Mouse (Mus musculus): ENCODE measurements at regions not wholly inside any gene's neighbourhood (a gene's known extent, or its start where the extent isn't known, plus 50 kb on each side); places are given as distances from the start of the nearest gene placed in this dataset.

DNA sequence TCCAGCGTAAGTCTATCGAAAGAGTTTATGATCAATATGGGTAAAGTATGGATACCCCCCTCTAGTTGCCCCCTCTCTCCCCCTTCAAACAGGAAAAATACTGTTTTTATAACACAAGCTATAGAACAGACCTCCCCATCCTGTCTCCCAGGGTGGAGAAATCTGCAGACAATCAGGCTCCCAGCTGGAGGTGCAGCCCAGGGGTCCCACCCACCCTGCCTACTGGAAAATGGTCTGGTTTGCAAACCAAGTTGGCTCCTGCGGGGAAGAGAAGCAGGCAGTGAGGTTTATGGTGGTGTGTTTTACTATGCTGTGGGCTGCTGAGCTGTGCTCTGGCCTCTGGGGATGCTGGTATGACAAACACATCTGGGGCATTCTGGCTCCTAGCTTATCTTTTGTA is 70.7 kb upstream of the Sfswap start:
- DNase-seq = no peak

GRCm38 (mm10) chr5:129449931-129450573 is 51.0 kb upstream of the Sfswap start:
- DNase-seq = no peak

Measured in kidney, adult 11 months (tissue).